Mouse (Mus musculus) gastrocnemius, adult 2 months (tissue): ENCODE measurements around the gene Gstcd. TPM values are rescaled to one million over a fixed set of nuclear protein-coding genes. Genes with fewer than 3 reads are reported as not detected.
A peak's percentile ranks its signal among the peaks of the same experiment; 100 is the strongest.

ENCODE experiments used
- DNase-seq: peaks from one replicate; pipeline ENCODE4 v3.0.0; 2022
- H3K27ac ChIP-seq: fragments of 200-600 bp; 2 replicates; pipeline ENCODE4 v1.8.1; 2022; ENCODE audit warnings: mild to moderate bottlenecking
- H3K4me3 ChIP-seq: fragments of 200-600 bp; 2 replicates; pipeline ENCODE4 v1.8.1; 2022; ENCODE audit warnings: mild to moderate bottlenecking, moderate library complexity
- CTCF ChIP-seq: fragments of 200-600 bp; IDR thresholded peaks from 2 replicates; pipeline ENCODE4 v1.8.1; 2022; ENCODE audit warnings: antibody characterized with exemption, mild to moderate bottlenecking, moderate library complexity
- intact Hi-C: fragments of 180-260 bp; cut with DNase I; formaldehyde crosslinking; loops from one replicate; pipeline ENCODE4 v1.15.1; 2025
- long read RNA-seq, 2 experiments: library from polyadenylated mRNA; stranded (forward); transcript quantifications; one replicate each; pipeline ENCODE4 v2.0.0; 2021
- total RNA-seq, 2 experiments: library from RNA; stranded (reverse); gene quantifications; 2 replicates each; pipeline ENCODE4 v1.2.3; 2021

The Gstcd gene
- 1 to 10 TPM; 2.2 to 3.0 TPM for total RNA-seq
- long read RNA-seq, experiment 1, partial matches to known transcripts, result 2 of 2 reads
- long read RNA-seq, experiment 1, other reads (novel, unspliced or antisense), result 0 of 2 reads
- long read RNA-seq, experiment 2, partial matches to known transcripts, result 0 of 3 reads
- long read RNA-seq, experiment 2, other reads (novel, unspliced or antisense), result 1 of 3 reads

GRCm38 (mm10) chr3:133091664-133092273, at the start of gene Gstcd, which contains the start of gene Ints12:
Gene Gstcd, minus strand, starts transcription at chr3:133092033.
Gene Ints12, plus strand, starts transcription at chr3:133091840.
- intact Hi-C loops, result loop anchor here (10.0 kb wide), 1 partner anchor 407 kb away; the partner anchor contains the start of genes Aimp1 and Tbck
- DNase-seq, result peak; percentile 92
- no peak for TF ChIP-seq CTCF
- peak within 1 kb of the TSS; percentile 77 for H3K4me3 ChIP-seq
- peak within 1 kb of the TSS; percentile 96 for H3K27ac ChIP-seq

- intact Hi-C loops, result no loop called here
- no peak for TF ChIP-seq CTCF
- H3K4me3 ChIP-seq, result no peak overlapping the region
- no peak for DNase-seq
- H3K27ac ChIP-seq, result no peak overlapping the region
Measured at GRCm38 (mm10) chr3:133132611-133133010, 40.8 kb upstream of the Gstcd start.

- no peak for TF ChIP-seq CTCF
- intact Hi-C loops, result no loop called here
- H3K27ac ChIP-seq, result no peak overlapping the region
- DNase-seq, result no peak
- H3K4me3 ChIP-seq, result no peak overlapping the region
Measured at GRCm38 (mm10) chr3:133131372-133131771, 39.5 kb upstream of the Gstcd start.

GRCm38 (mm10) chr3:133113281-133113680, 21.4 kb upstream of the Gstcd start:
- no peak for DNase-seq
- no peak overlapping the region for H3K27ac ChIP-seq
- TF ChIP-seq CTCF, result no peak
- intact Hi-C loops, result no loop called here
- no peak overlapping the region for H3K4me3 ChIP-seq

- no peak overlapping the region for H3K4me3 ChIP-seq
- intact Hi-C loops, result no loop called here
- H3K27ac ChIP-seq, result no peak overlapping the region
- peak; percentile 23; the same call in 1 of the 2 replicates for TF ChIP-seq CTCF
- DNase-seq, result no peak
Measured at GRCm38 (mm10) chr3:133111741-133112140, 19.9 kb upstream of the Gstcd start.

GRCm38 (mm10) chr3:133109844-133110243, 18.0 kb upstream of the Gstcd start:
- TF ChIP-seq CTCF, result no peak
- H3K4me3 ChIP-seq, result no peak overlapping the region
- H3K27ac ChIP-seq, result no peak overlapping the region
- no peak for DNase-seq
- intact Hi-C loops, result no loop called here

- intact Hi-C loops, result no loop called here
- no peak for DNase-seq
- TF ChIP-seq CTCF, result no peak
- Histone ChIP-seq H3K27ac (no peak overlapping the region), H3K4me3 (no peak overlapping the region)
Measured at GRCm38 (mm10) chr3:133108731-133109130, 16.9 kb upstream of the Gstcd start.

GRCm38 (mm10) chr3:133104436-133104835, 12.6 kb upstream of the Gstcd start:
- TF ChIP-seq CTCF, result no peak
- H3K27ac ChIP-seq, result no peak overlapping the region
- intact Hi-C loops, result no loop called here
- no peak overlapping the region for H3K4me3 ChIP-seq
- no peak for DNase-seq

- intact Hi-C loops, result no loop called here
- DNase-seq, result no peak
- Histone ChIP-seq H3K4me3 (no peak overlapping the region), H3K27ac (no peak overlapping the region)
- TF ChIP-seq CTCF, result no peak
Measured at GRCm38 (mm10) chr3:133103768-133104167, 11.9 kb upstream of the Gstcd start.

- no peak for DNase-seq
- H3K4me3 ChIP-seq, result no peak overlapping the region
- intact Hi-C loops, result loop anchor here (10.0 kb wide), 1 partner anchor 414 kb away; the partner anchor contains the start of genes Aimp1 and Tbck
- no peak for TF ChIP-seq CTCF
- no peak overlapping the region for H3K27ac ChIP-seq
Measured at GRCm38 (mm10) chr3:133098909-133099308, 7.1 kb upstream of the Gstcd start.

- no peak overlapping the region for H3K27ac ChIP-seq
- TF ChIP-seq CTCF, result no peak
- H3K4me3 ChIP-seq, result no peak overlapping the region
- no peak for DNase-seq
- intact Hi-C loops, result loop anchor here (10.0 kb wide), 1 partner anchor 414 kb away; the partner anchor contains the start of genes Aimp1 and Tbck
Measured at GRCm38 (mm10) chr3:133098336-133098735, 6.5 kb upstream of the Gstcd start.

- Histone ChIP-seq H3K4me3 (no peak overlapping the region), H3K27ac (no peak overlapping the region)
- no peak for TF ChIP-seq CTCF
- intact Hi-C loops, result loop anchor here (10.0 kb wide), 1 partner anchor 413 kb away; the partner anchor contains the start of genes Aimp1 and Tbck
- DNase-seq, result no peak
Measured at GRCm38 (mm10) chr3:133097936-133098335, 6.1 kb upstream of the Gstcd start.

GRCm38 (mm10) chr3:133094305-133094704, 2.5 kb upstream of the Gstcd start:
- no peak overlapping the region for H3K4me3 ChIP-seq
- intact Hi-C loops, result loop anchor here (10.0 kb wide), 1 partner anchor 410 kb away; the partner anchor contains the start of genes Aimp1 and Tbck

More at GRCm38 (mm10) chr3:133094305-133094704, 2.5 kb upstream of the Gstcd start:
- no peak overlapping the region for H3K27ac ChIP-seq
- no peak for TF ChIP-seq CTCF
- DNase-seq, result no peak
